Mouse (Mus musculus) heart, postnatal 4 days (tissue): ENCODE results near the gene Mex3d. TPM values are rescaled to one million over a fixed set of nuclear protein-coding genes. Genes with fewer than 3 reads are reported as not detected.
"Not testable (repeated sequence)": the region's sequence is repeated elsewhere in the genome, so short reads cannot be mapped to it uniquely, and the experiment has no call there.

ENCODE experiments used
- DNase-seq: peaks from one replicate; pipeline ENCODE4 v3.0.0; 2021
- total RNA-seq, 2 experiments: library from RNA; stranded (reverse); gene quantifications; 2 replicates each; pipeline ENCODE4 v1.2.3; 2021

Mex3d gene
- total RNA-seq, 2 experiments from 2014 or later = 20.2 to 22.2 TPM

DNA sequence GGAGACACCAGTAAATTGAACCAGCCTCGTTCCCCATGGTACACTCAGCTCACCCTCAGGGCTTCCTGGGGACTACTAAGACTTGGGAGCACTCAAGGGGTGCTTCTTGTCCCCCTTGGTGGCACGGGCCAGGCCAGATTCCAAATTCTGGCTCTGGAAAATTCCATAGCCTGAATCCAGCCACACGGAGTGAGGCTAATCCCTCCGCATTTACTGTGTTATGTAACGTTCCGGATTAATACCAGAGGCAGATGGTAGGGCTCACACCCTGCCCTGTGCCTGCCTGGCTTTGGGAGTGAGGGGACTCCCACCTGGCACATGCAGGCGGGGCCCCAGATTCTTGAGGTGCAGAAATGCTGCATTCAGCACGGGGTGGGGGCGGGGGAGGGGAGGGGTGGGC, 32.0 kb downstream of the Mex3d start:
- no peak for DNase-seq

DNA sequence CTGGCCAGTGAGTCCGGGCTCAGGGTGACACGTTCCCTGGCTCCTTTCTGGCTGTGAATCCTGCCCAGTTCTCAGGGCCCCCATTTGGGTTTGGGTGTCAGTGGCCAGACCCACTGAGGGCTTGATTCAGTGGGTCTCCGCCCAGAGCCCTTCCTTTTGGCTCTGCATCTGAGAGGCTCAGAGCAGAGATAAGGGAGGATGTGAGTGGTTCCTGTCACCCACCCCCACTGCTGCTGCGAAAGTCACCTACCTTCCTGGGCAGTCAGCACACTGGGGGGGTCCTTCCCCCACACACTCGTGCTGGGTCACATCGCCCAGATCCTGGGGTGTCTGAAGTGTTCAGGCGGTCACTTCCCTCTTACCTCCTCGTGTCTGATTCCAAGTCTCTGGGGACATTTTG, 34.7 kb downstream of the Mex3d start:
- DNase-seq = no peak

DNA sequence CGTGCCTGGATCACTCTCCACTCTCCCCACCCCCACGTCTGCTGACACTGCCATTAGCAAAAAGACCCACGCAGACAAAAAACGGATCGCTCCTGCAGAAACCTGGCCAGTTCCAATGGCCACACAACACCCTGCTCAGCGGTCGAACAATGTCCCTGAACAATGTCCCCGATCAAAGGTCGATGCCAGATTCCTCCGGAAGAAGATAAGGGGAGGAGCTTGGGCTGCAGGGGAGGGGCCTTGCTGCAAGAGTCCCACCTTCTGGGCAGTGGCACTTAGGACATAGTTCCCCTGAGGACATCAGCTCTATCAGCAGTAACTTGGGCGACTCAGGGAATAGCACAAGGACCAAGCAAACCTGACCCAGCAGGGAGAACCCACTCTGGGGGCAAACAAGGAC, 35.6 kb downstream of the Mex3d start:
- DNase-seq = no peak

DNA sequence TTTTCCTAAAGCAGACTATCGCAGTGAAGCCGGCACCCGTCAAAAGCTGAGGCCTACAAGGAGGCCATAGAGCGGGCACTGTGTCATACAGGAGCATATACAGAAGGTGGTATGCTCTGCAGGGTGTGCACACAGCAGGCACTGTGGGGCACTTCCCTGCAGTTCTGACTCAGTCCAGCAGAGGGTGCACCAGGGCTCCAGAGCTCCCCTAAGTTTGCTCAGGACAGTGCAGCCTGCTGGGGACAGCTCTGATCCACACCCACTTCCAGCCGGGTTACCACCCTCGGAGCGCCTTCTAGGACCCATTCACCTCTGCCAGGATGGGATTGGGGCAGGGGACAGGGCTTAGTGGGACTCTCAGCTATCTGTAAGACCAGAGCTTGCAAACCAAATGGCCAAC, 37.2 kb downstream of the Mex3d start:
- DNase-seq = peak; percentile 95

DNA sequence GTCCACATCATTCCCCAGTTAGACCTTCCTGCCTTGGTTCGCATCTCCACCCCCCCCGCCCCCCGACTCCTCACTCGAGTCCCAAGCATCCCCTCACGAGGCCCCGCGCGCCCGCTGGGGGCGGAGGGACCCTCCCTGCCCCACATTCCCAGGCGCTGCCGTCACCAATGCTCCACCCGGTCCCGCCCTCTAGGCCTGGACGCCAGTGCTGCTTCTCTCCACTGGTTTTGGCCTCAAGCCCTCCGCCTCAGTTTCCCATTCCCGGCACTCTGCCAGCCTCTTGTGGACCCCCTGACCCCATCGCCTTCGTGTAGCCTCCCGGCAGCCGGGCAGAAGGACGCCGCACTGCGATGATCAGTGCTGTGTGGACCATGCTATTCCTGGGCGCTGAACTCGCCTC, 38.5 kb downstream of the Mex3d start:
- DNase-seq = peak; percentile 63

DNA sequence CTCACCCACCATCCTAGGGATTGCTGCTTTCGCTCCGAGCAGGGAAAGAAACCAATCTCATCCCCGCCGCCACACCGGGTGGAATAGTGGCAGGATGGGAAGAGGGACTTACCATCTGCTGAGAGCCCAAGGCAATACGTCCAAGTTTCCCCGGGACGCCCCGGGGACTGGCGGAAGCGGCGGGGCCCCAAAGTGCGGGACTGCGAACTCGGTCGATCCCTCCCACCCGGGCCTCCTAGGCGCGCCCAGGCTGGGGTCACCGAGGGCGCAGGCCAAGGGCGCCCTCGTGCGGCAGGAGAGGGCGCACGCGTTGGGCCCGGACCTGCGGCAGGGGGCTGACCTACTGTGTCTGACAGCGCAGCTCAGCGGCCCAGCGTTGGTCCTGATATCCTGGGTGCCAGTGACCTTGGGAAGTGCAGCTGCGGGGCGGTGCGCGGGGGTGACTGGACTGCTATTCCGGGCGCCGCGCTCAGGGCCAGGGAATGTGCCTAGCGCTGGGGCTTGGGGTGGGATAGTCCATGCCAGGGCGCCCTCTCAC, 39.1 kb downstream of the Mex3d start, which contains the start of gene Adamtsl5:
TSS of gene Adamtsl5 (minus strand) at position 169 of the 538 bp plus-strand sequence.
- peak; percentile 83 for DNase-seq

DNA sequence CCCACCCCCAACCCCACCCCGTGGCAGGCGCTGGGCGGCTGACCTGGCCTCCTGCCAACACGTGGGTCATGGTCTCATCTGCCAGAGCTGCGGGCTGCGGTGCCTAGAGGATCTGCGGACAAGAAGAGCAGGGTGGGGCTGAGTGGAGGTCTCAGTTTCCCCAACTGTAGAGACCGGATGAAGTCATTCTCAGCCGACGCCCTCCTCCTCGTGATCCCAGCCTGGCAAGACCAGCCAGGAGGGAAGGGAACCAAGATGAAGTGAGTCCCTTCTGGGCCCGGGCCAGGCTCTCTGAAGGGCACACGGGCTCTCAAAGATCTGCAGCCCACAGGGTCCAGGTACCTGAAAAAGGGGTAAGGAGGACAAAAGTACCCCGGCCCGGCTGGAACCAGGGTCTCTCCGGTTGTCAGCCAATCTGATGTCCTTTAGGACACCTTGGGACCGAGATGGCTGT, 39.9 kb downstream of the Mex3d start:
- DNase-seq = peak; percentile 45

DNA sequence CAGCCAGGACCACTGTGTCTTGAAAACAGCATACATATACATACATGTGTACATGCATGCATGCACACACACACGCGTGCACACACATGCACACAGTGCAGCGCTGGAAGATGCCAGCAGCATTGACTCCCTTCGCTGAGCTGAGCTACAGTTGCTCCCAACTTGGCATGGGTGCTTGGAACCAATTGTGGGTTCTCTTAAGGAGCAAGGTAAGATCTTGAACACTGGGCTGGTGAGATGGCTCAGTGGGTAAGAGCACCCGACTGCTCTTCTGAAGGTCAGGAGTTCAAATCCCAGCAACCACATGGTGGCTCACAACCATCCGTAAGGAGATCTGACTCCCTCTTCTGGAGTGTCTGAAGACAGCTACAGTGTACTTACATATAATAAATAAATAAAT, 41.5 kb downstream of the Mex3d start:
- DNase-seq = not testable (repeated sequence)

DNA sequence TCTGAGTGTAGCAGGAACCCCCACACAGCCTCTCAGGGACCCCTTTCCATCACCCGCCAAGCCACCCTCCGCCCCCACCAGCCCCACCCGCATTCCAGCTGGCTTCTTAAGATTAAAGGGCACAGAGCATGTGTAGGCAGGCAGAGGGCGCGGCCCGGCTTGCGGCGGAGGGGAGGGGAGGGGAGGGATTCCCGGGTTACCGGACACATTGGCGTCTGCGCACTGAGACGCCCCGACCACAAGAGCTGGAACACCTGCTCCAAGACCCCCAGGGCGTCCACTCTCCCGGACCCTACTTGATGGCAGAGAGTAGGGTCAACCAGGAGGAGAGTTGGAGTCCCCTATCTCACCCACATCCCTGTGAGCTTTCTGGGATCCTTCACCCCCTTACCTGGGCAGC, 42.3 kb downstream of the Mex3d start:
- no peak for DNase-seq

DNA sequence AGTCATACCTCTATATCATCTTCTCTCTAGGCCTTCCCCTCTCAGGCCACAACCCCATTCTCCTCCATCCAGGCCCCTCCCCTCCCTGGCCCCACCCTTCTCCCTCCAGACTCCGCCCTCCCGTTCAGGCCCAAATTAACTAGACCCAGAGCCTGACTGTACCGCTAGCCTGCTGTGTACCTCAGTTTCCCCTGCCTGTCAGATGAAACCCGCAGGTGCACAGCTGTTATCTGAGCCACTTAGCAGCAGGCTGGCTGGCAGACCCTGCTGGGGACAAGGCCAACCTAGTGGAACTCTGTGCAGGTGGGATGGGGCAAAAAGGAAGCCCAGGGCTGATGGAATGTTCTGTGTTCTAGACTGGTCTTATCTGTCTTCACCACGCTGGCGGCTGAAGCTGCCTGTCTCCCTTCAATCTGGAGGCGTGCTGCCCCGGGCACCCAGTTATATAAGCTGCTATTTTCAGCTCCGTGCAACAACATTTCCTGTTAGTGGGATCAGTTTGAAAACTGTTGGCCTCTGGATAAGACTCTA, 43.3 kb downstream of the Mex3d start:
- no peak for DNase-seq

DNA sequence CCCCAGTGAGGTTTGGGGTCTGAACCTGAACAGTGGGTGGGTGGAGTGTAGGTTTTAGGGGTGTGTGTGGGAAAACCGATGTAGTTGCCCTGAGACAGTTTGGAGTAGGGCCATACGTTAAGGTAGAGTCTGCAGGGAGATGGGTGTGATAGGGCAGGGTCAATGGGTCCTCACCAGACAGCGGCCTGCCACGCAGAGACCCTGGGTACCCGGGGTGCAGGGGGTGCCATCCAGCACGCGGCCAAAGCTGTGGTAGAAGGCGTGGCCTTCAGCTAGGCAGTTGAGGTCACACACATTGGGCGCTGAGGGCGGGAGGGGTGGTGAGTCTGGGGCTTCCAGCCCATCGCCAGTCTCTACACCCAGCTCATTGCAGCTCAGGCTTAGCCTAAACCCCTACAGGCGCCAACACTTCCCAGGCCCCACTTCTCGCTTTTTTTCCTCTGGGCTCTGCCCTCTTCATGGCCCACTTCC, 44.0 kb downstream of the Mex3d start:
- no peak for DNase-seq

DNA sequence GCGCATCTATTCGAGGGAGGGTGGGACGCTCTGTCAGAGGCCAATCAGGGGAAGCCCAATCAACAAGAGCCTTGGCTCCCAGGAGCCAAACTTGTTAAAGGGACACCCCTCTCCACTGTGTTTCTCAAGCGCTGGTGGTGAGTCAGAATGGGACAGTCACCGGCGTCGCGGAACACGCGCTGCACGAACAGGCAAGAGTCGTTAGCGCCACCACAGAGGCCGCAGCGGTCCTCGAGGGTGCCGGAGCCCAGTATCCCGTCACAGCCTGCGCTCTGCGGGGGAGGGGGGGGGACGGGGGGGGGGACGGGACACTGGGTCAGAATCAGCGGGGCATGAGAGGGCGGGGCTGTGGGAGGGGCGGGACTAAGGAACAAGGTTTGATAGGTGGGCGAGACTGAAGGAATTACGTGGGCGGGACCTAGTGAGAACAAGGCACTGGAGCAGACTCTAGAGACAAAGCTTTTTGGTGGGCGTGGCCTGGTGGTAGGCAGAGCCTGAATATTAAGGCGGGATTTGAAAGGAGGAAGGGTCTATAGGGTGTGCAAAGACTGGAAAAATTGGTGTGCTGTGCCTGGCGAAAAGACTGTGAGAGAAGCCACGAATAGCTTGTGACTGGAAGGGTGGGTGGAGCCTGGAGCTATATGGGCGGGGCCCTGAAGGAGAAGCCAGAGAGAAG, 44.6 kb downstream of the Mex3d start:
- DNase-seq = peak; percentile 59

DNA sequence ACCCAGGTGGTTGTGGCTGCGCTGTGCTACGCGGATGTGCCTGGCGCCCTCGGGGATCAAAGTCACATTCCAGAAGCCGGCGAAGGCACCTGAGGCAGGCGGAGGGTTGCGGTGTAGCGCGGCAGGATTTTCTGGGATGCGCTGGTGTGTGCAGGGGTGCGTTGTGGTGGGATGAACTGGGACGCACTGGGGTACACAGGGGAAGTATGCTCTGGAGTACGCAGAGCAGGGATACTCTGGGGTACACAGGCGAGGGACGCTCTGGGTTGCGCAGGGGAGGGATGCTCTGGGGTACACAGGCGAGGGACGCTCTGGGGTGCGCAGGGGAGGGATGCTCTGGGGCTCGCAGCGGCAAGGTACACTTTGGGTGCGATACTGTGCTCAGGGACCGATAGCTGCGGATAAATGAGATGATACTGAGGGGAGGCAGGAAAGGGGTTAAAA, 45.1 kb downstream of the Mex3d start:
- DNase-seq = no peak

DNA sequence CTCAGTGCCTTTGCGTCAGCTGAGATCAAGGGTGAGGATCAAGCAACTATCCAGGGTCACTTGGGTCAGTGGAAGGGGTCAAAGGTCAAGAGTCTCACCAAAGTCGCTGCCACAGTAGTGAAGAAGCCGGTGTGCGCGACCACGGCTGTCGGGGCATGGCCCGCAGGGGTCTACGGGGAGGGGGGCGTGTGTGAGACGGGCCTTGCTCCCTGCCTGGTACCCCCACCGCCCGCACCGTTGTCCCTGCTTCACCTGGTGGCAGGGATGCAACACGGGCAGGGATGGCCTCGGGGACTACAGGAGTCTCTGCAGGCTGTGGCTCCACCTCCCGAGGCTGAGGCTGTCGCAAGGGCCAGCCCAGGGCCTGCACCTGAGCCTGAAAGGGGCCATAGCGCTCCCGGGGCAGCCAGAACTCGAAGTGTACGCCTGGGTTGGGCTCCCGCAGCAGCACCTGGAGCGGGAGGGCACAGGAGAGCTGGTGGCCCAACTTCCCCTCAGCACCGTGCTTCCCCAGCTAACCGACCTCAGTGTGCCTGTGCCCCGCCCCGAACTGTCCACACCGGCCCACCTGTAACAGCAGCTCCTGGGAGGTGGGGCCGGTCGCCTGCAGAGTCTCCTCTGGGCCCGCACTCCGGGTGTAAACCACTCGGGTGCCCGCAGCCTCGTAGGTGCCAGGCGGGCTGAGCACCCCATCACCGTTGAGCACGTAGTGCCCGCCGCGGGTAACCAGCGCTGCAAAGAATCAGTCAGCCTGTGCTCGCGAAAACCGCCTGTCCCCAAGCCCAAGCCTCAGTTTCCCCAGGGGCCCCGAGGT, 45.8 kb downstream of the Mex3d start:
- DNase-seq = no peak

DNA sequence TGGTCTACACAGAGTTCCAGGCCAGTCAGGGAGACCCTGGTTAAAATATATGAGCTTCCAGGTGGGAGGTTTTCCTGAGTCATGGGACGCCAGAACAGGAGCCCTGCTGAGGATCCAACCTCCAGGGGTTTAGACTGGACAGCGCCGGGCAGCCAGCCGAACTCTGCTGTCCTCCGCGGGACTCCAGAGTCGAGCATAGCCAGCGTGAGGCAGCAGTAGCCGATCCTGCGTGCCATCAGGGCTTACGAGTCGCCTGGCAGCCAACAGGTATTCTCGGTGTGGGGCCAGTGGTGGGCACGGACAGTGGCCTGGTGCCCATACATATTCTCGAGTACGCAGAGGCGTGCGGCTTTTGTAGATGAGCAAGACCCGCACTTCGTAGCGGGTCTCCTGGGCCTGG, 46.4 kb downstream of the Mex3d start:
- DNase-seq = no peak

DNA sequence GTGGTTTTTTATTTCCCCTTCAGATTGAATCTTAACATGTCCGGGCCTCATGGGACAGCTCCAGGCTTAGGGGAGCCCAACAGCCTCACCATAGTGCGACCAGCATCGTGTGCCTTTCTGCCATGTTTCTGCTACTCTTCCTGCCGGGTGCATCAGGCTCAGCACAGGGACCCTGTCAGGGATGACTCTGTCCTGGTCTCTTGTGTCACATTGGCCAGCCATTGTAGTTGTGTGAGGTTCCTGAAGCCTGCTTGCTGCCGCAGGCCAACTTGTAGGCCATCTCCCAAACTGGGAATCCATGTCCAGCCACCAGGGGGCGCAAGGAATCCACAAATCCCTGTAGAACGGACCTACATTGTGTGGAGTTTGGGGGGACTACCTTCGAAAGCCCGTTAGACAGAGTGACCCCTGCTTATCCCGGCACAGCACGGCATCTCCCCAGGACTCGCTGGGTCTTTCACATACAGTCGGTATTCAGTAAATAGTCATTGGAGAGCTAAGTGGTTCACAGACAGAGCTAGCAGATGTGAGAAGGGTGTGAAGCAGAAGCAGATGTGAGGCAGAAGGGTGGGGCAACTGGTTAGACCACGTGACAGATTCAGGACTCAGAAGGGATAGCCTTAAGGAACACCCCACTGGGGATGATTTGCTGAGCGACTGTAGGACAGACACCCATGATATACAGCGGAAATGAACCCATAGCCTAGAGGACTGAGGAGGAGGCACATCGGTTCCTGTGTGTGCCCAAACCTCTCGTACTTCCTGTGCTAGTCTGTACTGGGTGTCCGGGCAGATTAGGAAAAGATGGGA, 47.3 kb downstream of the Mex3d start:
- DNase-seq = peak; percentile 92

DNA sequence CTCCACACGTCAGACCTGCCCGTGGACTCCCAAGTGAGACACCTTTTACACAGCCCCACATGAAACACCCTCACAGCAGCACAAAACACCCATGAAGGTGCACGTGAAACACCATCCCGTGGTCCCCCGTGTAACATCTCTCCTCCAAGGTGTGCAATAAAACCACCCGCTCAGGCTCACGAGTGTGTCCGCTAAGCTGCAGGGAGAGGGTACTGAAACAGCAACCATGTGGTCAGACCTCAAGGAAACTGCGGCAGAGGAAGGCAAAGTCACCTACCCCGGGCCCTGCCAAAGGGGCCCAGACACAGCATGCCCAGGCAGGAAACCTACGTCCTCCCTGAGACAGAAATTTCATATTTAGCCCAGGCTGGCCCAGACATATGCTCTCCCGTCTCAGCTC, 51.2 kb downstream of the Mex3d start:
- no peak for DNase-seq

DNA sequence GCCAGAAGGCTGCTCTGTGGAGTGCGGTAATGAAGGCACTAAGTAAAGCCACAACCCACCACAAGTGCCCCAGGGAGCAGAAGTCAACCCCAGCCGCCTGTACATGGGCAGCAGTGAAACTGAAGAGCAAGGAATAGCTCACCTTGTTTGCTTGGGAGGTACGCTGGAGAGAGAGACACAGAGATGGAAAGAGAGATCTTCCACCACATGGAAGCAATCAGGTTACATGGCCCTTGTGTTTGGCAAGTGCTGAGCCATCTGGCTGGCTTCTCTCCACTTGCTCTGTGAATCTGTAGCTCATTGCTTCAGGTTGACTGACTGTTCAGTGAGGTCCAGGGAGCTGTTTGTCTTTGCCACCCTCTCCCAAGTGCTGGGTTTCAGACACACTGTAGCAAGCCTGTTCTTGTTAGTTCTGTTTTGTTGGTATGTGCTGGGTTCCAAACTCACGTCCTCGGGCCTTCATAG, 54.9 kb downstream of the Mex3d start:
- no peak for DNase-seq

DNA sequence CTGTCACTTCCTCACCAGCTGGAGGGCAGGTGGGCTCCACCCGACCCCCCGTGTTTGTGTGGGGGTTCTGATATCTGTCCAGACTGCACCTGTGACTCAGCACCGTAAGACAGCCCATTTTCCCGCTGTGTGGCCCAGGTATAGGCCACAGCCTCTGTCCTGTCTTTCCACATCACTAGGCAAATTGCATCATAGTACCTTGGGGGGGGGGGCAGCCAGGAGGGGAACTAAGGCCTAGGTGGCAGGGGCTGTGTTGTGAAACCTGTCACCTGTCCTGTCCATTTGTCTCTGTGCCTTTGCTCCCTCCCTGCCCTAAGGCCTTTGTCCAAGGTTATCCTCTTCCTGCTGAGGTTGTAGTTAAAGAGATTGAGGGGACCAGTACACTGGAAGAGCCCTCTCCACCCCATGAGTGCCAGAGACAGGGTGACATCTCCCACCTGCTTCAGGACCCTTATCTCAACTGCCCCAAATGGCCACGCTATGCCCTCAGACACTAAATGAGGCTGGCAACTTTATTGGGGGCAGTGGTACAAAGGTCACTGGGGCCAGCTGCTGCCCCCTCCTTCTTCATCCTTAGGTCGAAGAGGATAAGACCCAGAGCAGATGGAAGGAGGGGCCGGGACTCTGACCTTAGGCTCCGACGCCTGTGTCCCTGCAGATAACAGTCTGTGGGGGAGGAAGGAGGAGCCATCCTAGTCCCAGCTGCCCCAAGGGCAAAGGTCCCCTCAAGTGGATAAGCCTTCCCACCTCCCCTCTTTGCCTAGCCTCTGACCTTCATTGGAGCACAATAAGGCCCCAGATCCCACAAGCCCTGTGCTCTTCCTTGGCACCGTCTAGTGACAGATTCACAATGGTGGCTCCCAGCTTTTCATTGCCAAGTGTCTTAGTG, 55.6 kb downstream of the Mex3d start:
- DNase-seq = no peak

DNA sequence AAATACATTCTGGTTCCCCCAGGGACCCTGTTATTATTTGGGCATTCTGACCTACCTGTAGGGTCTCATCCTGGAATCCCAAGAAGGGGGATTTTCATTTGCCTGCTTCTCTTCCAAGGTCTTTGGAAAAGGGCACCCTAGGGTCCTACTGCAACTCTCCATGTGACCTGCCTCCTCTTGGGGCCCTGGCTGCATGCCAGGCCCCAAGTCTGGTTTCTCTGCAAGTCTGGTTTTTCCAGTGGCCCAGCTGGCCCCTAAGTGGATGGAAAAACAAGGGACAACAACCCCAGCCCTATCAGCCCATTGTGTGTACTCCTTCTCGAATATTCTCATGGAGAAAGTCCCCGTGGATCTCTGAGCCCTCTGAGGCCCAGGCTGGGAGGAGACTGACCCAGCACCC, 56.6 kb downstream of the Mex3d start:
- DNase-seq = no peak
